Mouse (Mus musculus): ENCODE measurements around the gene BC030867. TPM values are rescaled to one million over a fixed set of nuclear protein-coding genes. Genes with fewer than 3 reads are reported as not detected.

The BC030867 gene
- 6.1 and 6.3 TPM in 2 replicates for polyA plus RNA-seq (2014; fragmentation: Nextera tagmentation; extraction: Ambion mirVana)

DNA sequence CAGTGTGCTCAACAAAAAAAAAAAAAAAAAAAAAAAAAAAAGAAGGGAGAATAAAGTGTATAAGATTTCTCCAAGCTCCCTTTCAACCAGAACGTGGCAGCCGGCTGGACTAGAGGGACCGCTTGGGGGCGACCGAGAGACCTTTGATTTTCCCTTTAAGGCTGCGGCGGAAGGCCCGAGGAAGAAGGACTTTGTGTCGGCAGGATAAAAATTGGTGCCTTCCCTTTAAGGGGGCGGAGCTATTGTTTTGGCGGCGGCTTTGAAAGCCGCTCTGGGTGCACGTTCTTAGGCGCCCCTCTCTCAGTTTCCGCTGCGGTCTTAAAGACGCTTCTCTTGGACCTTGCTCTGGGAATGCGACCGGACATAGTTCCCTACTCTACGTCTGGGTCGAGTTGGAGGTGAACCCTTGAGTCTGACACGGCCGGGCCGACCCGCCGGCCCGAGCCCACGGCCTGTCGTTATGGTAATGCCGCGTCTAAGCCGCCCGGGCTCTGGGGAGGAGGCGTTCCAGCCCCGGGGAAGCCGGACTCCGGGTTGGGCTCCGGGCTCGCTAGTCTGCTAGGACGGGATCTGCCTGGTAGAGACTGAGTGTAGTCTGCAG lies at the start of gene BC030867:
TSS of gene BC030867 (plus strand) at position 253 of the 601 bp plus-strand sequence.
- ATAC-seq: peak; percentile 80
- Histone ChIP-seq H3K36me3 (ENCODE audit: control insufficient read depth, insufficient read depth, low read length) (no peaks in the 10 kb centered on the region), H3K4me1 (ENCODE audit: control insufficient read depth, insufficient read depth, low read length) (peaks cover 21% of the 10 kb centered on the region), H3K4me2 (ENCODE audit: low read length) (peak within 1 kb of the TSS; percentile 82), H3K27me3 (replicated peaks; ENCODE audit: control insufficient read depth, insufficient read depth, low read length) (no peaks in the 10 kb centered on the region), H3K27ac (ENCODE audit: low read depth, low read length) (no peak within 1 kb of the TSS), H3K9me3 (replicated peaks; ENCODE audit: control insufficient read depth, low read length) (no peaks in the 10 kb centered on the region), H3K9ac (ENCODE audit: low read length) (peak within 1 kb of the TSS; percentile 61), H3K4me3 (ENCODE audit: low read depth, low read length) (peak within 1 kb of the TSS; percentile 53)
- peak; percentile 96 for DNase-seq (ENCODE audit: low spot score)
- WGBS: under 1% methylated on average over 41 of the region's 41 CpGs

DNA sequence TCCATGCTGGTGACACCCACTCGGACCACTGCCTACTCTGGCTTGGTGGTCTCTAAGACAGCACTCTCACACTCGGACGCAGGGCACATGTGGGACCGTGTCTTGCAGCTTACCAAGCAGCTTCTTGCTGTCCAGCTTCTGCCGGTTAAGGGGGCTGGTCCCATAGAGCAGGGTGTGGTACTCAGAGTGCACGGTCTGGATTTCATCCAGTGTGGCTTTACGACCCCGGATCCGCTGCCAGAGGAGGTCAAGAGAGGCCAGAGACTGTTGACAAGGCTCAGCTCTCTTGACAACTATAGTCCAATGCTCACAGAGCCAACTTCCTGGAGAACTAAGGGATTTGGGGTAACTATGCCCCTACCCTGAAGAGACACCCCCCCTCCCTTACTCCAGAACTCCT lies 48.8 kb upstream of the BC030867 start:
- no peak overlapping the region for H3K27ac ChIP-seq (ENCODE audit: low read depth, low read length)
- no peak overlapping the region for H3K4me2 ChIP-seq (ENCODE audit: low read length)
- no peaks in the 10 kb centered on the region for H3K4me1 ChIP-seq (ENCODE audit: control insufficient read depth, insufficient read depth, low read length)
- no peak overlapping the region for H3K4me3 ChIP-seq (ENCODE audit: low read depth, low read length)
- H3K9me3 ChIP-seq (replicated peaks; ENCODE audit: control insufficient read depth, low read length): no peaks in the 10 kb centered on the region
- 94% methylated on average over 9 of the region's 9 CpGs for WGBS
- ATAC-seq: no peak
- no peaks in the 10 kb centered on the region for H3K27me3 ChIP-seq (replicated peaks; ENCODE audit: control insufficient read depth, insufficient read depth, low read length)
- no peak for DNase-seq (ENCODE audit: low spot score)
- H3K36me3 ChIP-seq (ENCODE audit: control insufficient read depth, insufficient read depth, low read length): peaks cover 99% of the 10 kb centered on the region
- no peak overlapping the region for H3K9ac ChIP-seq (ENCODE audit: low read length)

DNA sequence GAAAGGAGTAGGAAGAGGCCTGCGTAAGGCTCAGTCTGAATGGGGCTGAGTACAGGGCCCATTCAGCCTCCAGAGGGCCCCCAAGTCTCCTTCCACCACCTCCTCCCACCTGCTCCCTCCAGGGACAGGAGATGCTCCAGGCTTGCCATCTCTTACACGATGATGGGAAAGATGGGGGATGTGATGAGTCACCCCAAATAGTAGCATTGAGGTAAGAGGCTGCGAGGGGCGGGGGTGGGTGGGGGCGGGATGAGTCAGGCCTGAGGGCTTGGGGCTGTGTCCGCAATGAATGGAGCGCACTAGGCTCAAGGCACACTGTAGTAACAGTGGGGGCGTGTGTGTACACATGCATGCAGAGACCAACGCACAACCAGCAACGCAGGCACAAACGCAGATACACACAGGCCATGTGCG lies 47.3 kb upstream of the BC030867 start:
- no peak overlapping the region for H3K4me2 ChIP-seq (ENCODE audit: low read length)
- H3K4me1 ChIP-seq (ENCODE audit: control insufficient read depth, insufficient read depth, low read length): no peaks in the 10 kb centered on the region
- no peak overlapping the region for H3K9ac ChIP-seq (ENCODE audit: low read length)
- ATAC-seq (no peak), DNase-seq (ENCODE audit: low spot score) (no peak)
- no peak overlapping the region for H3K4me3 ChIP-seq (ENCODE audit: low read depth, low read length)
- no peak overlapping the region for H3K27ac ChIP-seq (ENCODE audit: low read depth, low read length)
- H3K36me3 ChIP-seq (ENCODE audit: control insufficient read depth, insufficient read depth, low read length): peaks cover 99% of the 10 kb centered on the region
- H3K9me3 ChIP-seq (replicated peaks; ENCODE audit: control insufficient read depth, low read length): no peaks in the 10 kb centered on the region
- H3K27me3 ChIP-seq (replicated peaks; ENCODE audit: control insufficient read depth, insufficient read depth, low read length): no peaks in the 10 kb centered on the region
- 79% methylated on average over 11 of the region's 12 CpGs for WGBS

DNA sequence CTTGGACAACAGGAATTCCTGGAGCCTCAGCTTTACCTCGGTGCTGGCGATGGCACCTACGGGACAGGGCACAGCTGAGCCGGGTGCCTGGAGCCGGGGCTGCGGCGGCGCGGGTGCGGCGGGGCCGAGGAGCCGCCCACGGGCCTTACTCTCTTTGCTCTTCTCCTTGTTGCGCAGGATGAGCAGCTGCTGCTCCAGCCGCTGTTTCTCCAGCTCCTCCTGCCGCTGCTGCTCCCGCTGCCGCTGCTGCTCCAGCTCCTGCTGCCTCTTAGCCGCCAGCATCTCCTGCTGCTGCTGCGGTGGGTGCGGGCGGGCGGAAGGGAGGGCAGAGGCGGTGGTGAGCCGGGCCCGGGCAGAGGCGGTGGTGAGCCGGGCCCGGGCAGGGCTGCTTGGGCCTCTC lies 42.2 kb upstream of the BC030867 start:
- ATAC-seq (no peak), DNase-seq (ENCODE audit: low spot score) (no peak)
- Histone ChIP-seq H3K36me3 (ENCODE audit: control insufficient read depth, insufficient read depth, low read length) (peaks cover 57% of the 10 kb centered on the region), H3K4me2 (ENCODE audit: low read length) (no peak overlapping the region), H3K9ac (ENCODE audit: low read length) (0 out of 2 replicates have a peak overlapping the region, but pooled peaks have one; percentile 17), H3K4me3 (ENCODE audit: low read depth, low read length) (no peak overlapping the region), H3K4me1 (ENCODE audit: control insufficient read depth, insufficient read depth, low read length) (peaks cover 15% of the 10 kb centered on the region), H3K27ac (ENCODE audit: low read depth, low read length) (peak overlapping the region; percentile 55), H3K9me3 (replicated peaks; ENCODE audit: control insufficient read depth, low read length) (no peaks in the 10 kb centered on the region), H3K27me3 (replicated peaks; ENCODE audit: control insufficient read depth, insufficient read depth, low read length) (no peaks in the 10 kb centered on the region)
- WGBS: 74% methylated on average over 30 of the region's 30 CpGs

DNA sequence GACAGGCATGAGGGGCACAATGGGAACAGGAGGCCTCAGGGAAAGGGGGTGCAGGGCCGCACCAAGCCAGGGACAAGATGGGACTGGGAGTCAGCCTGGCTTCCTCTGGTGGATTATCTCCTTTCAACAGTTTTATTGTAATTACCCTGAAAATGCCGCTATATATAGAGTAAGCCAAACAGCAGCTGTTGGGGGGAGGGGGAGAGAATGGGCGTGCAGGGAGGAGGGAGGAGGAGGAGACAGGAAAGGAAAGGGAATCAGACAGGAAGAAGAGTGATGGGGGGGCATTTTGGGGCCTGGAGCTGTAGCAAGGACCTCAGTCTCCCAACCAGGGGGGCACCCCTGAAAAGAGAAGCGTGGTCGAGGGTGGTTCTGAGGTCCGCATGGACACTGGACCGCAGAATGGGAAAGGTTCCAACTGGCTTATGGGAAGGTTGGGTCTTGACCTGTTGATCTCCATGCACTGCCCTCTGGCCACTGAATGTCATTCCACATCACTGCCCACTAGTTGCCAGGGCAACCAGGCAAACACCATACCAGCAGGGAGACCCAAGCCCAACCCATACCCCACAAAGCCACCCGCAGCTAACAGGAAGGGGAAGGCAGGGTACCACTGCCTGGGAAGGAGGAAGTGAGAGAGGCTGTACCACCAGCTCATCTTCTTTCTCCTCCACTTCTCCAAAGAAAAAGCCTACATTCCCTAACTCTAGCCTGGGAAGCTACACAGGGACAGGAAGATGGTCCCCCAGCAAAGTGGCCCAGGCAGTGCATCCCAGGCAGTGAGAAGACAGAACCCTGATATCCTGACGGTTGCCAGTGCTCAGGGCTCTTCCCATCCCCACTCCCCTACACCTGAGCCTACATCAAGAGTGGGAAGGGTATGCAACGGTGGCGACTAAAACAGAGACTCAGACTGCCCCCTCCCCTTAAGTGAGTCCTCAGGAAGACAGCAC lies 40.6 kb upstream of the BC030867 start:
- Histone ChIP-seq H3K27me3 (replicated peaks; ENCODE audit: control insufficient read depth, insufficient read depth, low read length) (no peaks in the 10 kb centered on the region), H3K4me2 (ENCODE audit: low read length) (no peak overlapping the region), H3K4me3 (ENCODE audit: low read depth, low read length) (no peak overlapping the region), H3K4me1 (ENCODE audit: control insufficient read depth, insufficient read depth, low read length) (peaks cover 20% of the 10 kb centered on the region), H3K9me3 (replicated peaks; ENCODE audit: control insufficient read depth, low read length) (no peaks in the 10 kb centered on the region), H3K27ac (ENCODE audit: low read depth, low read length) (peak overlapping the region; percentile 67; the same call in 1 of the 2 replicates), H3K9ac (ENCODE audit: low read length) (0 out of 2 replicates have a peak overlapping the region, but pooled peaks have one; percentile 1), H3K36me3 (ENCODE audit: control insufficient read depth, insufficient read depth, low read length) (peaks cover 44% of the 10 kb centered on the region)
- WGBS: 44% methylated on average over 11 of the region's 11 CpGs
- peak; percentile 80 for DNase-seq (ENCODE audit: low spot score)
- peak; percentile 54; the same call in 1 of the 2 replicates for ATAC-seq

DNA sequence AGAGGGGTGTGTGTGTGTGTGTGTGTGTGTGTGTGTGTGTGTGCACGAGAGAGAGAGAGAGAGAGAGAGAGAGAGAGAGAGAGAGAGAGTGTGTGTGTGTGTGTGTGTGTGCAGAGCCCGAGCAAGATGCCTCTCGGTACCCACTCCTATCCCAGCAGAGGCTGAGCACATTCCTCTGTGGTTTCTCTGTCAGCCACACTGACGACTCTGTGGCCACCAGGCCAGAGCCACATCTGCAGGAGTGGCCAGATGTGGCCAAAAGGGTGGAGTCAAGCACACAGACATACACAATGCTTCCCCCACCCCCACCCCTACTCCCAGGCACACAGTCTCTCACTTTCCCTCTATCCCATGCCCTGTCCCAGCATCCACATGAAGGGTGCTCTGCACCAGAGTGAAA lies 39.8 kb upstream of the BC030867 start:
- no peak overlapping the region for H3K4me3 ChIP-seq (ENCODE audit: low read depth, low read length)
- H3K9ac ChIP-seq (ENCODE audit: low read length): no peak overlapping the region
- peaks cover 20% of the 10 kb centered on the region for H3K4me1 ChIP-seq (ENCODE audit: control insufficient read depth, insufficient read depth, low read length)
- no peak for ATAC-seq
- DNase-seq (ENCODE audit: low spot score): no peak
- H3K4me2 ChIP-seq (ENCODE audit: low read length): no peak overlapping the region
- H3K36me3 ChIP-seq (ENCODE audit: control insufficient read depth, insufficient read depth, low read length): peaks cover 41% of the 10 kb centered on the region
- H3K9me3 ChIP-seq (replicated peaks; ENCODE audit: control insufficient read depth, low read length): no peaks in the 10 kb centered on the region
- H3K27ac ChIP-seq (ENCODE audit: low read depth, low read length): no peak overlapping the region
- WGBS: 55% methylated on average over 4 of the region's 4 CpGs
- H3K27me3 ChIP-seq (replicated peaks; ENCODE audit: control insufficient read depth, insufficient read depth, low read length): no peaks in the 10 kb centered on the region

DNA sequence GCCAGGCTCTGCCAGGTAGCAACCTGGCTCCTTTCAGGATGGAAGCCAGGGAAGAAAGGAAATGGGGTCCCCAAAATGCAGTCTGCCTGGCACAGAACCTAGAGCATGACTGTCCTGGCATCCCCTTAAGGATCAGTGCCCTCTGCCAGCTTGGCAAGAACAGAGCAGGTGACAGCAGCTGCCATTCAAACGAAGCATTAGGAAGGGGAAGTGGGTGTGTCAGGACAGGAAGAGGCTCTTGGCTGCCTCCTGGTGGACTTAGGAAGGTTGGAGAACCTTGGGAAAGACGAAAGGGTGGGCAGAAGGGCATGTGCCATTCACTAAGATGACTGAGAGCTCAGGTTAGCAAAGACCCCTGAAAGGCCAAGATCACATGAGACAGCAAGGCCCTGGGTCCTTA lies 38.9 kb upstream of the BC030867 start:
- no peak overlapping the region; the same call in 1 of the 2 replicates for H3K9ac ChIP-seq (ENCODE audit: low read length)
- H3K4me2 ChIP-seq (ENCODE audit: low read length): no peak overlapping the region
- DNase-seq (ENCODE audit: low spot score) (peak; percentile 47), ATAC-seq (no peak)
- H3K4me3 ChIP-seq (ENCODE audit: low read depth, low read length): no peak overlapping the region
- no peaks in the 10 kb centered on the region for H3K9me3 ChIP-seq (replicated peaks; ENCODE audit: control insufficient read depth, low read length)
- WGBS: 12% methylated on average over 2 of the region's 2 CpGs
- H3K4me1 ChIP-seq (ENCODE audit: control insufficient read depth, insufficient read depth, low read length): peaks cover 23% of the 10 kb centered on the region
- peaks cover 32% of the 10 kb centered on the region for H3K36me3 ChIP-seq (ENCODE audit: control insufficient read depth, insufficient read depth, low read length)
- H3K27ac ChIP-seq (ENCODE audit: low read depth, low read length): 0 out of 2 replicates have a peak overlapping the region, but pooled peaks have one; percentile 5
- H3K27me3 ChIP-seq (replicated peaks; ENCODE audit: control insufficient read depth, insufficient read depth, low read length): no peaks in the 10 kb centered on the region

DNA sequence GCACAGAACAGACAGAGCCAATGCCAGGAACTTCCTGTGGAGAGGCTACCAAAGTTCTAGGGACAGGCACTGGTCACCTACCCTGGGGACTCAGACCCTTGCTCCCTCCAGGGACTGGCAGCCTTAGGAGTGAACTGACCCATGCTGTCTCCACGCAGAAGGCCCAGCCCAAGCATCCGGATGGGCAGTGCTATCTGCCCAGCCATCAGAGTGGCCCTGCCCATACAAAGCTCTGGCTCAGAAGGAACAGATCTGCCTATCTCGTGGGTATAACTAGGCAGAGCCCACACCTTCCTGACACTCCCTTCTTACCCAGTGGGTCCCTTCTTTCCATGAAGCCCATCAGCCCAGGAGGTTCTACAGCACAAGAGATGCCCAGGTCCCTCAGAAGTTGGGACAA lies 38.5 kb upstream of the BC030867 start:
- H3K27me3 ChIP-seq (replicated peaks; ENCODE audit: control insufficient read depth, insufficient read depth, low read length): no peaks in the 10 kb centered on the region
- 67% methylated on average over 3 of the region's 3 CpGs for WGBS
- H3K36me3 ChIP-seq (ENCODE audit: control insufficient read depth, insufficient read depth, low read length): peaks cover 28% of the 10 kb centered on the region
- H3K4me1 ChIP-seq (ENCODE audit: control insufficient read depth, insufficient read depth, low read length): peaks cover 26% of the 10 kb centered on the region
- DNase-seq (ENCODE audit: low spot score) (no peak), ATAC-seq (no peak)
- no peak overlapping the region; the same call in 1 of the 2 replicates for H3K9ac ChIP-seq (ENCODE audit: low read length)
- no peak overlapping the region for H3K4me3 ChIP-seq (ENCODE audit: low read depth, low read length)
- H3K27ac ChIP-seq (ENCODE audit: low read depth, low read length): no peak overlapping the region
- no peaks in the 10 kb centered on the region for H3K9me3 ChIP-seq (replicated peaks; ENCODE audit: control insufficient read depth, low read length)
- H3K4me2 ChIP-seq (ENCODE audit: low read length): no peak overlapping the region

Data from forebrain, embryonic 14.5 days (tissue).